Mouse (Mus musculus) E14TG2a.4 (cell line): ENCODE results near the gene Inca1.
A peak's percentile ranks its signal among the peaks of the same experiment; 100 is the strongest.

Experiments
- H3K27me3 ChIP-seq: 2 replicates; pipeline ENCODE4 v1.6.1; 2014; ENCODE audit warnings: low read length, control low read depth; ENCODE audit not compliant: insufficient read depth
- H3K36me3 ChIP-seq: 2 replicates; pipeline ENCODE4 v1.6.1; 2014; ENCODE audit warnings: low read length, control low read depth; ENCODE audit not compliant: insufficient read depth
- H3K4me1 ChIP-seq: replicated peaks from 2 replicates; pipeline ENCODE4 v1.6.1; 2014; ENCODE audit warnings: low read depth, low read length, control low read depth
- H3K4me3 ChIP-seq: replicated peaks from 2 replicates; pipeline ENCODE4 v1.5.1; 2014; ENCODE audit warnings: mild to moderate bottlenecking, low read length
- H3K9me3 ChIP-seq: 2 replicates; pipeline ENCODE4 v1.6.1; 2014; ENCODE audit warnings: low read length, control low read depth
- CTCF ChIP-seq: conservative IDR thresholded peaks from 2 replicates; pipeline ENCODE4 v1.5.1; 2014; ENCODE audit warnings: low read length
- NANOG ChIP-seq: IDR thresholded peaks from 2 replicates; pipeline ENCODE4 v1.6.1; 2014; ENCODE audit warnings: borderline replicate concordance, low read length, mixed read lengths
- POU5F1 ChIP-seq: IDR thresholded peaks from 2 replicates; pipeline ENCODE4 v1.6.1; 2014; ENCODE audit warnings: low read length, borderline replicate concordance

Gene Inca1

GRCm38 (mm10) chr11:70660571-70660970 is 39.4 kb downstream of the Inca1 start:
- Histone ChIP-seq H3K27me3 (peaks cover 5% of the 10 kb centered on the region; the same call in 1 of the 2 replicates), H3K4me1 (peaks cover 69% of the 10 kb centered on the region), H3K9me3 (peaks cover 5% of the 10 kb centered on the region; the same call in 1 of the 2 replicates), H3K36me3 (peaks cover 50% of the 10 kb centered on the region), H3K4me3 (no peak overlapping the region)
- TF ChIP-seq NANOG (no peak), POU5F1 (no peak), CTCF (no peak)

- 0 out of 2 replicates have a peak overlapping the region, but pooled peaks have one; percentile 32 for H3K4me3 ChIP-seq
- peaks cover 34% of the 10 kb centered on the region for H3K36me3 ChIP-seq
- peaks cover 63% of the 10 kb centered on the region for H3K4me1 ChIP-seq
- peaks cover 5% of the 10 kb centered on the region; the same call in 1 of the 2 replicates for H3K27me3 ChIP-seq
- H3K9me3 ChIP-seq, result no peaks in the 10 kb centered on the region
- TF ChIP-seq NANOG, result no peak
- TF ChIP-seq CTCF, result no peak
- no peak for TF ChIP-seq POU5F1
Observed at GRCm38 (mm10) chr11:70658942-70659341, 41.0 kb downstream of the Inca1 start.

- Histone ChIP-seq H3K9me3 (peaks cover 3% of the 10 kb centered on the region), H3K4me3 (0 out of 2 replicates have a peak overlapping the region, but pooled peaks have one; percentile 32), H3K4me1 (peaks cover 63% of the 10 kb centered on the region), H3K27me3 (peaks cover 5% of the 10 kb centered on the region; the same call in 1 of the 2 replicates), H3K36me3 (peaks cover 32% of the 10 kb centered on the region)
- TF ChIP-seq NANOG (no peak), CTCF (no peak), POU5F1 (no peak)
Observed at GRCm38 (mm10) chr11:70658521-70658920, 41.4 kb downstream of the Inca1 start.

- Histone ChIP-seq H3K4me3 (peak overlapping the region; percentile 26), H3K36me3 (peaks cover 32% of the 10 kb centered on the region), H3K9me3 (peaks cover 8% of the 10 kb centered on the region), H3K4me1 (peaks cover 62% of the 10 kb centered on the region), H3K27me3 (peaks cover 5% of the 10 kb centered on the region; the same call in 1 of the 2 replicates)
- no peak for TF ChIP-seq CTCF
- TF ChIP-seq NANOG, result no peak
- TF ChIP-seq POU5F1, result no peak
Observed at GRCm38 (mm10) chr11:70657991-70658390, 42.0 kb downstream of the Inca1 start.

GRCm38 (mm10) chr11:70657573-70657972 is 42.4 kb downstream of the Inca1 start:
- H3K4me3 ChIP-seq, result peak overlapping the region; percentile 26
- TF ChIP-seq CTCF, result no peak
- H3K9me3 ChIP-seq, result peaks cover 12% of the 10 kb centered on the region
- H3K27me3 ChIP-seq, result peaks cover 5% of the 10 kb centered on the region; the same call in 1 of the 2 replicates
- H3K36me3 ChIP-seq, result peaks cover 32% of the 10 kb centered on the region
- H3K4me1 ChIP-seq, result peaks cover 62% of the 10 kb centered on the region

GRCm38 (mm10) chr11:70656964-70657363 is 43.0 kb downstream of the Inca1 start, which contains the start of gene Eno3:
TSS of gene Eno3 (plus strand) at chr11:70657202.
- peaks cover 64% of the 10 kb centered on the region for H3K4me1 ChIP-seq
- peaks cover 32% of the 10 kb centered on the region for H3K36me3 ChIP-seq
- no peak for TF ChIP-seq CTCF
- H3K4me3 ChIP-seq, result peak within 1 kb of the TSS; percentile 99
- H3K9me3 ChIP-seq, result peaks cover 18% of the 10 kb centered on the region
- peaks cover 5% of the 10 kb centered on the region; the same call in 1 of the 2 replicates for H3K27me3 ChIP-seq

GRCm38 (mm10) chr11:70656456-70656927 is 43.5 kb downstream of the Inca1 start:
- peaks cover 32% of the 10 kb centered on the region for H3K36me3 ChIP-seq
- no peak for TF ChIP-seq NANOG
- no peak for TF ChIP-seq CTCF
- no peak for TF ChIP-seq POU5F1
- peak overlapping the region; percentile 99 for H3K4me3 ChIP-seq
- peaks cover 5% of the 10 kb centered on the region; the same call in 1 of the 2 replicates for H3K27me3 ChIP-seq
- H3K4me1 ChIP-seq, result peaks cover 68% of the 10 kb centered on the region
- H3K9me3 ChIP-seq, result peaks cover 23% of the 10 kb centered on the region

- no peak for TF ChIP-seq CTCF
- no peak for TF ChIP-seq POU5F1
- TF ChIP-seq NANOG, result no peak
- H3K36me3 ChIP-seq, result peaks cover 34% of the 10 kb centered on the region
- peaks cover 70% of the 10 kb centered on the region for H3K4me1 ChIP-seq
- H3K27me3 ChIP-seq, result peaks cover 5% of the 10 kb centered on the region; the same call in 1 of the 2 replicates
- H3K9me3 ChIP-seq, result peaks cover 30% of the 10 kb centered on the region
- peak overlapping the region; percentile 99 for H3K4me3 ChIP-seq
Observed at GRCm38 (mm10) chr11:70655571-70656455, 44.1 kb downstream of the Inca1 start.
